Mouse (Mus musculus): ENCODE measurements around the gene Cnot6l.

- no peak for TF ChIP-seq CTCF (IDR thresholded peaks at IDR 0.05)
- TF ChIP-seq EP300 (IDR thresholded peaks at IDR 0.05): no peak
Measured at GRCm38 (mm10) chr5:96183987-96184386, 20.0 kb upstream of the Cnot6l start.

All from lung, postnatal 0 days (tissue).